Mouse (Mus musculus) embryonic facial prominence, embryonic 13.5 days (tissue): Measurements from ENCODE around the gene Tenm3. TPM values are rescaled to one million over a fixed set of nuclear protein-coding genes. Genes with fewer than 3 reads are reported as not detected.

Experiments
- ATAC-seq: fragments of 200-750 bp; cut with Nextera tagmentation; 2 replicates; pipeline ENCODE4 v1.8.0; 2017; ENCODE audit warnings: low read depth; ENCODE audit not compliant: insufficient number of reproducible peaks, insufficient read depth, low FRiP score, low TSS enrichment
- H3K27ac ChIP-seq: fragments of 300-500 bp; sonication (generic); 2 replicates; pipeline ENCODE4 v1.5.1; 2015; ENCODE audit warnings: moderate library complexity, mild to moderate bottlenecking, inconsistent platforms
- H3K27me3 ChIP-seq: fragments of 300-500 bp; sonication (generic); 2 replicates; pipeline ENCODE4 v1.6.1; 2015; ENCODE audit warnings: mild to moderate bottlenecking, inconsistent platforms
- H3K36me3 ChIP-seq: fragments of 300-500 bp; sonication (generic); 2 replicates; pipeline ENCODE4 v1.6.1; 2015; ENCODE audit warnings: mild to moderate bottlenecking, inconsistent platforms
- H3K4me1 ChIP-seq: fragments of 300-500 bp; sonication (generic); 2 replicates; pipeline ENCODE4 v1.6.1; 2015; ENCODE audit warnings: inconsistent platforms
- H3K4me2 ChIP-seq: fragments of 300-500 bp; sonication (generic); 2 replicates; pipeline ENCODE4 v1.6.1; 2015; ENCODE audit warnings: moderate library complexity, mild to moderate bottlenecking, inconsistent platforms
- H3K4me3 ChIP-seq: fragments of 300-500 bp; sonication (generic); 2 replicates; pipeline ENCODE4 v1.5.1; 2015; ENCODE audit warnings: mild to moderate bottlenecking, inconsistent platforms
- H3K9ac ChIP-seq: fragments of 300-500 bp; sonication (generic); 2 replicates; pipeline ENCODE4 v1.6.1; 2015; ENCODE audit warnings: mild to moderate bottlenecking, inconsistent platforms
- H3K9me3 ChIP-seq: fragments of 300-500 bp; sonication (generic); 2 replicates; pipeline ENCODE4 v1.6.1; 2016; ENCODE audit warnings: inconsistent platforms
- whole genome bisulfite sequencing: fragments of 180-500 bp; shearing (Covaris S2); methylation state at CpG from one replicate; pipeline ENCODE4 v1.1.7; 2015; ENCODE audit warnings: mixed read lengths; 5-methylcytosine and 5-hydroxymethylcytosine counted together
- polyA plus RNA-seq: library from polyadenylated mRNA; unstranded; fragments of >200 nt; fragmentation: Nextera tagmentation; extraction: Ambion mirVana; gene quantifications from 2 replicates; pipeline ENCODE4 v1.2.1, GENCODE M21; 2015

Gene Tenm3
- polyA plus RNA-seq, 1 experiment from 2014 or later = 53.7 TPM

GRCm38 (mm10) chr8:48690665-48691395 is 152.9 kb downstream of the Tenm3 start:
- Histone ChIP-seq H3K4me2 (no peak overlapping the region), H3K4me3 (no peak overlapping the region), H3K27ac (peak overlapping the region; percentile 19; the same call in 1 of the 2 replicates), H3K27me3 (no peaks in the 10 kb centered on the region), H3K36me3 (no peaks in the 10 kb centered on the region), H3K9me3 (no peaks in the 10 kb centered on the region), H3K4me1 (peaks cover 31% of the 10 kb centered on the region), H3K9ac (no peak overlapping the region)
- WGBS = 69% methylated on average over 10 of the region's 10 CpGs
- ATAC-seq = no peak

DNA sequence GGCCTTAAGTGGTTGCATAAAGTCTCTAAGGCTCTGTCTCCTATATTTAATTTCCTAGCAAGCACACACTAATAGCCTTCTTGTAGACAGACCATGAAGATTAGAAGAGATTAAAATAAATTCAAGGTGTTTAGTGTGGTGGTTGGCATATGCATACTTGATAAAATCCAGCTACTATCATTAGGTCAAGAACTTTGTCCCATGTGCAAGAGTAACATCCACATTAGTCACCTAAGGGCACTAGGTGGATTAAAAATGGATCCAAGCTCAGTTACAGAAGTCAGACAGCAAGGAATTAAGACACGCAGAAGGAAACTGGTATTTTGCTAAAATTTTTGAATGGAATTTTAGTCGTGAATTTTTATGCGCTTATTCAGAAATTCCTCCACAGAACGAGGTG is 155.0 kb downstream of the Tenm3 start:
- Histone ChIP-seq H3K9me3 (no peaks in the 10 kb centered on the region), H3K4me2 (no peak overlapping the region; the same call in 1 of the 2 replicates), H3K4me1 (peaks cover 31% of the 10 kb centered on the region), H3K36me3 (no peaks in the 10 kb centered on the region), H3K4me3 (no peak overlapping the region), H3K9ac (no peak overlapping the region), H3K27ac (no peak overlapping the region), H3K27me3 (no peaks in the 10 kb centered on the region)
- 62% methylated on average over 4 of the region's 4 CpGs for WGBS
- no peak for ATAC-seq

DNA sequence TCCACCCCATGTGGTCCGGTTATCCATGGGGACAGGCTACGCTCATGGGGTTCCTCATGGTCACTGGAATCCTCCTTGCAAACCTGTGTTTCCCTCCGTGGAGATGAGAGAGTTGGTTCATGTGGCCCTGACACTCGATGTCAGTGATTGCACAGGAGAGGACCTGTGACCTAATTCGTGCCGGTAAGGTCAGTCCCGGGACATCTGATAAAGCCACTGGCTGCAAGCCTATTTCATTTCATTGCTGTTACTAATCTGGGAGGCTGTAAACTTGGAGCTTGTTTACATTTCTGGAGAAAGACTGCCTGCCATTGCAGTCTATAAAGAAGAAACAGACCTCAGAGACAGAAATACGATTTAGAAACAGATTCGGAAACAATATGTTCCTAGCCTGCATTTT is 155.6 kb downstream of the Tenm3 start:
- Histone ChIP-seq H3K4me3 (no peak overlapping the region), H3K4me2 (peak overlapping the region; percentile 22; the same call in 1 of the 2 replicates), H3K4me1 (peaks cover 31% of the 10 kb centered on the region), H3K27ac (peak overlapping the region; percentile 66), H3K36me3 (no peaks in the 10 kb centered on the region), H3K9ac (no peak overlapping the region), H3K27me3 (no peaks in the 10 kb centered on the region), H3K9me3 (no peaks in the 10 kb centered on the region)
- WGBS = 37% methylated on average over 9 of the region's 9 CpGs
- no peak for ATAC-seq

DNA sequence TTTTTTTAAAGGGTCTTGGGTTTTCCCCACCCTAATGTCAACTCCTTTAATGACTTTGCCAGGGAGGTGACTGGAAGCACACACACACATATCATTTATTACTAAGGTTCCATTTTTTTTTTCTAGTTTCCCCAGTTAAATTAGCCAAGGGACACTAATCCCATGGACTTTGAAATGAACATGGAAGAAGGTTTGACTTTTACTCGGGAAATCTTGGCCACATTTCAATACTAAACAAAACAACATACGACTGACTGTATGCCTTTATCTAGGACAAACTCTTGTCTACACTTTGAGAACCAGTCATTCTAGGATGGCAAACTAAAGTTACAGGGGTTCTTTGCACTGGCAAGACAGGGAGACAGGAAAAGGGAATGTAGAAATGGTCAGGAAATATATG is 170.3 kb downstream of the Tenm3 start:
- 84% methylated on average over 2 of the region's 2 CpGs for WGBS

GRCm38 (mm10) chr8:48672471-48672870 is 171.3 kb downstream of the Tenm3 start:
- Histone ChIP-seq H3K4me2 (no peak overlapping the region), H3K9me3 (no peaks in the 10 kb centered on the region), H3K27ac (peak overlapping the region; percentile 28; the same call in 1 of the 2 replicates), H3K27me3 (no peaks in the 10 kb centered on the region), H3K36me3 (0 out of 2 replicates have a peak, but pooled peaks cover 5% of the 10 kb centered on the region), H3K4me3 (no peak overlapping the region), H3K4me1 (peaks cover 15% of the 10 kb centered on the region), H3K9ac (no peak overlapping the region)
- no peak for ATAC-seq
- WGBS = 85% methylated on average over 11 of the region's 11 CpGs

More for the DNA sequence above, 170.3 kb downstream of the Tenm3 start:
- no peak for ATAC-seq
- Histone ChIP-seq H3K9me3 (no peaks in the 10 kb centered on the region), H3K36me3 (0 out of 2 replicates have a peak, but pooled peaks cover 5% of the 10 kb centered on the region), H3K9ac (no peak overlapping the region), H3K4me1 (peaks cover 15% of the 10 kb centered on the region), H3K4me2 (no peak overlapping the region), H3K27me3 (no peaks in the 10 kb centered on the region), H3K27ac (no peak overlapping the region), H3K4me3 (no peak overlapping the region)

- Histone ChIP-seq H3K9me3 (no peaks in the 10 kb centered on the region), H3K36me3 (0 out of 2 replicates have a peak, but pooled peaks cover 5% of the 10 kb centered on the region), H3K4me1 (peaks cover 15% of the 10 kb centered on the region), H3K4me2 (no peak overlapping the region), H3K27me3 (no peaks in the 10 kb centered on the region), H3K9ac (no peak overlapping the region), H3K4me3 (no peak overlapping the region), H3K27ac (peak overlapping the region; percentile 39; the same call in 1 of the 2 replicates)
- ATAC-seq = no peak
- 55% methylated on average over 4 of the region's 4 CpGs for WGBS
These were observed 172.4 kb downstream of the Tenm3 start for GRCm38 (mm10) chr8:48671318-48671717.

DNA sequence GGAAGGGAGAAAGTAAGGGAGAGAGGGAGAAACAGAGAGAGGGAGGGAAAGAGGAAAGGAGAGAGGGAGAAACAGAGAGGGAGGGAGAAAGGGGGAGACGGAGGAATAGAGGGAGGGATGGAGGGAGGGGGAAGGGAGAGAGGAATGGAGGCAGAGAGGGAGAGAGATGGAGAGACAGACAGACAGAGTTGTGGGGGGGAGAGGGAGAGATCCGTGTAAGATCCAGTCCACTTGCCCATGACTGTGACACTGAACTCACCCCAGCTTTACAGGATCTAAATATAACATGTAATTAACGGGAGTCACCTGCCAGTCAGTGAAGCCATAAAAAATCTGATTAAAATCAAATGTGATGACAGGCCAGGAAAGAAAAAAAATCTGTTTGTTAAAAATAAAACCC is 172.9 kb downstream of the Tenm3 start:
- no peaks in the 10 kb centered on the region for H3K9me3 ChIP-seq
- H3K4me2 ChIP-seq = no peak overlapping the region
- no peak overlapping the region for H3K4me3 ChIP-seq
- WGBS = 25% methylated on average over 3 of the region's 3 CpGs
- ATAC-seq = no peak
- no peak overlapping the region for H3K9ac ChIP-seq
- 0 out of 2 replicates have a peak, but pooled peaks cover 5% of the 10 kb centered on the region for H3K36me3 ChIP-seq
- H3K4me1 ChIP-seq = peaks cover 13% of the 10 kb centered on the region
- H3K27me3 ChIP-seq = no peaks in the 10 kb centered on the region
- H3K27ac ChIP-seq = no peak overlapping the region

- Histone ChIP-seq H3K9me3 (no peaks in the 10 kb centered on the region), H3K27me3 (no peaks in the 10 kb centered on the region), H3K9ac (no peak overlapping the region), H3K4me3 (no peak overlapping the region), H3K4me2 (no peak overlapping the region), H3K4me1 (peaks cover 10% of the 10 kb centered on the region), H3K36me3 (0 out of 2 replicates have a peak, but pooled peaks cover 5% of the 10 kb centered on the region), H3K27ac (no peak overlapping the region)
- WGBS = 62% methylated on average over 1 of the region's 1 CpGs
- no peak for ATAC-seq
These were observed 173.4 kb downstream of the Tenm3 start for GRCm38 (mm10) chr8:48670387-48670786.

DNA sequence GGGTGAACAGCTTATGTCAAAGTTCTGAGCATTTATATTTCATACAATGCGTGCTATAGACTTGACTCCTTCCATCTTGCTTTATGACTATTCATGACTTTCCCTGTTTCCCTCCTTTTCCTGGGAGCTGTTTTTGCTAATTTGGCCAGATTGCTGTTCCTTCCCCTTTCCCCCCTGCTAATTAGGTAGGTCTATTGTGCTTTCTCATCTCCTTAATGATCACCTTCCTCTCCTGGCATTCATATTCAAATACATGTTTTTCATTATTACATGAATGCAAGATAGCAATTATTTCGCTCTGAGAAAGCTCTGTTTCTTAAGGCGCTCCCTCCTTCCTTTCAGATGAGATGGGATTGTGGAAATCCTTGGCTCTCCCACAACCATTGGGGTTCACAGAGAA is 178.6 kb downstream of the Tenm3 start:
- no peak overlapping the region for H3K27ac ChIP-seq
- H3K4me3 ChIP-seq = no peak overlapping the region
- ATAC-seq = no peak
- 82% methylated on average over 3 of the region's 3 CpGs for WGBS
- no peaks in the 10 kb centered on the region for H3K27me3 ChIP-seq
- H3K36me3 ChIP-seq = 0 out of 2 replicates have a peak, but pooled peaks cover 5% of the 10 kb centered on the region
- H3K4me2 ChIP-seq = no peak overlapping the region
- no peak overlapping the region for H3K9ac ChIP-seq
- H3K4me1 ChIP-seq = no peaks in the 10 kb centered on the region
- H3K9me3 ChIP-seq = no peaks in the 10 kb centered on the region

DNA sequence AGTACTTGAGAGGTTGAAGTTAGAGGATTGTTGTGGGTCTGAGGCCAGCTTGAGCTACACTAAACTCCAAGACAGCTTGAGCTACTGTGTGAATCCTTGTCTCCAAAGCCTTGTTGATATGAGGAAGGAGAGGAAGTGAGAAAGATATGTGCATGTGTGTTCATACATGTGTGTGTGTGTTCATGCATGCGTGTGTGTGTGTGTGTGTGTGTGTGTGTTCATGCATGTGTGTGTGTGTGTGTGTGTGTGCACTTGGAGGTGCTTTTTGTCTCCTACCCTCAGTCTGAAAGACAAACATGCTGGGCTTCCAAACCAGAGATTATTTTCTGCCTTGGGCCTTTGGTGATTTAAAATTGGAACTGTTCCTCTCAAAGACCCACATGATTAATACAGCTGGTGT is 184.5 kb downstream of the Tenm3 start:
- H3K4me2 ChIP-seq = no peak overlapping the region
- H3K9me3 ChIP-seq = no peaks in the 10 kb centered on the region
- no peaks in the 10 kb centered on the region for H3K36me3 ChIP-seq
- H3K4me3 ChIP-seq = no peak overlapping the region
- H3K4me1 ChIP-seq = peaks cover 16% of the 10 kb centered on the region
- ATAC-seq = no peak
- H3K9ac ChIP-seq = no peak overlapping the region
- 82% methylated on average over 1 of the region's 1 CpGs for WGBS
- 0 out of 2 replicates have a peak overlapping the region, but pooled peaks have one; percentile 9 for H3K27ac ChIP-seq
- H3K27me3 ChIP-seq = no peaks in the 10 kb centered on the region

DNA sequence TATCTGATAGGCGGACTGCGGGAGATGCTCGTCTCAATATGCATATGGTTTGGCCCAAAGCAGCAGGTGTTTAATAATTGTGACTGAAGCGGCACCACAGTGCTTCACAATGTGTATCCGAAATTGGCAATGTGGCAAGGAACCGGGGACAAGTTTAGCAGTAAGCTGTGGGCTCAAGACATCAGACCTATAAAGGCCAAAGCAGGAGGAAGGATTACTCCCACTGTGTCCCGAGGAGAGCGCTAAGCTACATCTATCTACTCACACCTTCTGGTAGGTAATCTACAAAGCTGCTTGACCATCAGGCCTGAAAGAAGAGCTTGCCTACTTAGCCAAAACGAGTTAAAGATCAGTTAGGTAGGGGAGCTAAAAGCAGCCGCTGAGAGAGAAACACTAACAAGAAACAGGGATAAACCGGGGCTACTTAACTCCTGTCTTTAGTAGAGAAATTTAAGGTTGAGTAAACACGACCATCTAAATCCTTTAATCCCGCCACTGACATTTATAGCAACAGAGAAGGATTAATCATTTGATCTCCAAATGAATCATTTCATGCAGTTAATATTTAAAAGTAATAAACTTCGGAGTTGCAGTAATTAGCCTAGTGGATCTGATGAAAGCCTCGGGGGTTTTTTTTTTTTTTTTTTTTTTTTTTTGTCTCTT is 188.2 kb downstream of the Tenm3 start:
- no peak overlapping the region for H3K4me3 ChIP-seq
- no peaks in the 10 kb centered on the region for H3K36me3 ChIP-seq
- no peaks in the 10 kb centered on the region for H3K9me3 ChIP-seq
- H3K9ac ChIP-seq = no peak overlapping the region
- H3K27ac ChIP-seq = no peak overlapping the region
- no peak overlapping the region for H3K4me2 ChIP-seq
- no peaks in the 10 kb centered on the region for H3K27me3 ChIP-seq
- no peak for ATAC-seq
- H3K4me1 ChIP-seq = peaks cover 16% of the 10 kb centered on the region
- WGBS = 48% methylated on average over 15 of the region's 15 CpGs

- Histone ChIP-seq H3K4me3 (no peak overlapping the region), H3K36me3 (no peaks in the 10 kb centered on the region), H3K9ac (no peak overlapping the region), H3K27me3 (no peaks in the 10 kb centered on the region), H3K4me2 (no peak overlapping the region), H3K27ac (no peak overlapping the region), H3K9me3 (no peaks in the 10 kb centered on the region), H3K4me1 (peaks cover 21% of the 10 kb centered on the region)
- ATAC-seq = no peak
- 84% methylated on average over 7 of the region's 7 CpGs for WGBS
These were observed 193.9 kb downstream of the Tenm3 start for GRCm38 (mm10) chr8:48649845-48650244.
